Mouse (Mus musculus) lung, embryonic 14.5 days (tissue): Measurements from ENCODE around the gene Trmu. TPM values are rescaled to one million over a fixed set of nuclear protein-coding genes. Genes with fewer than 3 reads are reported as not detected.

Experiments used
- ATAC-seq: fragments of 200-750 bp; cut with Nextera tagmentation; 2 replicates; pipeline ENCODE4 v1.8.0; 2017; ENCODE audit warnings: mild to moderate bottlenecking, moderate TSS enrichment, moderate library complexity; ENCODE audit not compliant: insufficient read depth
- DNase-seq: peaks from one replicate; pipeline ENCODE4 v3.0.0-alpha.2; 2015
- H3K27ac ChIP-seq: fragments of 300-500 bp; sonication (generic); 2 replicates; pipeline ENCODE4 v1.5.1; 2014; ENCODE audit warnings: low read depth, mild to moderate bottlenecking, moderate library complexity
- H3K27me3 ChIP-seq: fragments of 300-500 bp; sonication (generic); 2 replicates; pipeline ENCODE4 v1.6.1; 2014; ENCODE audit warnings: low read length, control low read depth; ENCODE audit not compliant: insufficient read depth
- H3K36me3 ChIP-seq: fragments of 300-500 bp; sonication (generic); 2 replicates; pipeline ENCODE4 v1.6.1; 2014; ENCODE audit warnings: control low read depth; ENCODE audit not compliant: insufficient read depth
- H3K4me1 ChIP-seq: fragments of 300-500 bp; sonication (generic); 2 replicates; pipeline ENCODE4 v1.6.1; 2014; ENCODE audit warnings: antibody characterized with exemption, control low read depth; ENCODE audit not compliant: insufficient read depth
- H3K4me2 ChIP-seq: fragments of 300-500 bp; sonication (generic); 2 replicates; pipeline ENCODE4 v1.6.1; 2014; ENCODE audit warnings: mild to moderate bottlenecking
- H3K4me3 ChIP-seq: fragments of 300-500 bp; sonication (generic); 2 replicates; pipeline ENCODE4 v1.5.1; 2014; ENCODE audit warnings: low read depth, low read length
- H3K9ac ChIP-seq: fragments of 300-500 bp; sonication (generic); 2 replicates; pipeline ENCODE4 v1.6.1; 2014
- H3K9me3 ChIP-seq: fragments of 300-500 bp; sonication (generic); 2 replicates; pipeline ENCODE4 v1.6.1; 2016; ENCODE audit warnings: low read depth, low read length, control low read depth
- CTCF ChIP-seq: IDR thresholded peaks from 2 replicates; pipeline ENCODE4 v1.5.1; 2016; ENCODE audit warnings: antibody characterized with exemption, low read depth
- WGBS: fragments of 180-500 bp; shearing (Covaris S2); extraction: QIAGEN DNeasy Blood & Tissue Kit; methylation state at CpG from one replicate; pipeline ENCODE4 v1.1.7; 2014; 5-methylcytosine and 5-hydroxymethylcytosine counted together
- polyA plus RNA-seq: library from polyadenylated mRNA; unstranded; fragments of >200 nt; fragmentation: Nextera tagmentation; extraction: Ambion mirVana; gene quantifications from 2 replicates; pipeline ENCODE4 v1.2.1, GENCODE M21; 2014

Trmu gene
- polyA plus RNA-seq, 1 experiment from 2014 or later = 36.9 TPM

- TF ChIP-seq CTCF = no peak
- H3K9ac ChIP-seq = no peak overlapping the region
- H3K27ac ChIP-seq = no peak overlapping the region
- no peak overlapping the region for H3K4me3 ChIP-seq
- H3K36me3 ChIP-seq = no peaks in the 10 kb centered on the region
- 0 out of 2 replicates have a peak, but pooled peaks have one; percentile 6 for ATAC-seq
- no peak overlapping the region for H3K4me2 ChIP-seq
- no peaks in the 10 kb centered on the region for H3K4me1 ChIP-seq
- DNase-seq = no peak
- no peaks in the 10 kb centered on the region for H3K27me3 ChIP-seq
- WGBS = 64% methylated on average over 3 of the region's 3 CpGs
- no peaks in the 10 kb centered on the region for H3K9me3 ChIP-seq
Observed at GRCm38 (mm10) chr15:85909492-85909829, 30.3 kb downstream of the Trmu start.

- no peak for TF ChIP-seq CTCF
- WGBS = 26% methylated on average over 10 of the region's 10 CpGs
- Histone ChIP-seq H3K27ac (peak overlapping the region; percentile 46; the same call in 1 of the 2 replicates), H3K36me3 (no peaks in the 10 kb centered on the region), H3K4me2 (no peak overlapping the region), H3K9me3 (no peaks in the 10 kb centered on the region), H3K4me3 (no peak overlapping the region), H3K9ac (no peak overlapping the region), H3K4me1 (no peaks in the 10 kb centered on the region), H3K27me3 (no peaks in the 10 kb centered on the region)
- ATAC-seq = peak; percentile 65; the same call in 1 of the 2 replicates
- DNase-seq = peak; percentile 24
Observed at GRCm38 (mm10) chr15:85909931-85910330, 30.8 kb downstream of the Trmu start.

DNA sequence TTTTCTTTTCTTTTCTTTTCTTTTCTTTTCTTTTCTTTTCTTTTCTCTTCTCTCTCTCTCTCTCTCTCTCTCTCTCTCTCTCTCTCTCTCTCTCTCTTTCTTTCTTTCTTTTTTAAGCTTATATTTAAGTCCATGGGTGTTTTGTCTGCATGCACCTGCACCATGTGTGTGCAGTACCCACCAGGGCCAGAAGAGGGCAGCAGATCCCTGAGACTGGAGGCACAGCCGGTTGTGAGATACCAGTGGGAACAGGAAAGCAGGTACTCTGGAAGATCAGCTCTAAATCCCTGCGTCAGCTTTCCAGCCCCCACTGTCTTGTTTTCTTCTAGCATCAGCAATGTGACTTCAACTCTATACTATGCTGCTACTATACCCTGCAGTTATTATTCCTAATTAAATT is 34.5 kb downstream of the Trmu start:
- DNase-seq = peak; percentile 85
- Histone ChIP-seq H3K36me3 (0 out of 2 replicates have a peak, but pooled peaks cover 2% of the 10 kb centered on the region), H3K4me2 (no peak overlapping the region), H3K9ac (no peak overlapping the region), H3K4me3 (no peak overlapping the region), H3K27ac (no peak overlapping the region), H3K27me3 (no peaks in the 10 kb centered on the region), H3K4me1 (no peaks in the 10 kb centered on the region), H3K9me3 (no peaks in the 10 kb centered on the region)
- TF ChIP-seq CTCF = peak; percentile 93
- 37% methylated on average over 2 of the region's 2 CpGs for WGBS
- ATAC-seq = no peak

DNA sequence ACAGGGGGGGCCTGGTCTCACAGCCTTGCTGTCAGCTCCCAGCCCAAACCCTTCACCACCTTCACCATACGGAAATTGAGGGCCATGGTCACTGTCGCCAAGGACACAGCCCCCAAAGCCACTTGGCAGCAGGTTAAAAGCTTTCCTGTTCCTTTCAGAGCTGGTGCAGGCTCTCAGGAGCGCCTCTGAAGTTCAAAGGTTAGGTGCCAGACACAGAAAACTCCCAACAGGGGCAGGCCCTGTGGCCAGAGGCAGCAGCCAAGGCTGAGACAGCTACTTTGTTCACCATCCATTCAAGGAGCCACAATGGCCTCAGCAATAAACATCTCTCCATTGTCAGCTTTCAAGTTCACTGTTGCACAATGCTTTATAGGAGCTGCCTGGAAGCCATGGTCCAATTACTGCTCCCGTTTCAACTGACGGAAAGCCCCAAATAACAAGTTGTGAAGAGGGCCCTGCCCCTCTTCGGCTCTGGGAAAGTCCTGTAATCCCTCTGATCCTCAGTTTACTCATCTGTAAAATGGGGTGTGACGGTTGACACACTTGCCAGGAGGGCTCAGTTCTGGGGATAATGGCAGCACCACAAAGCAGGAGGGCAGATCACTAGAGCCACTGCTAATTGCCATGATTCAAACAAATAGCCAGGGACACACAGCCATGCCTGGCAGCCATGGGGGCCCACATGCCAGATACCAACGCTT is 40.2 kb downstream of the Trmu start:
- 63% methylated on average over 8 of the region's 8 CpGs for WGBS
- DNase-seq (peak; percentile 16), ATAC-seq (no peak)
- H3K9me3 ChIP-seq = no peaks in the 10 kb centered on the region
- H3K4me1 ChIP-seq = no peaks in the 10 kb centered on the region
- peaks cover 13% of the 10 kb centered on the region; the same call in 1 of the 2 replicates for H3K36me3 ChIP-seq
- no peak overlapping the region for H3K4me2 ChIP-seq
- H3K9ac ChIP-seq = no peak overlapping the region
- H3K4me3 ChIP-seq = no peak overlapping the region
- H3K27me3 ChIP-seq = no peaks in the 10 kb centered on the region
- no peak for TF ChIP-seq CTCF
- H3K27ac ChIP-seq = no peak overlapping the region

GRCm38 (mm10) chr15:85919892-85920248 is 40.8 kb downstream of the Trmu start:
- no peaks in the 10 kb centered on the region for H3K9me3 ChIP-seq
- no peaks in the 10 kb centered on the region for H3K4me1 ChIP-seq
- no peaks in the 10 kb centered on the region for H3K27me3 ChIP-seq
- TF ChIP-seq CTCF = no peak
- H3K27ac ChIP-seq = no peak overlapping the region
- peaks cover 13% of the 10 kb centered on the region; the same call in 1 of the 2 replicates for H3K36me3 ChIP-seq
- ATAC-seq = no peak
- H3K9ac ChIP-seq = no peak overlapping the region
- no peak overlapping the region for H3K4me3 ChIP-seq
- DNase-seq = no peak
- 64% methylated on average over 8 of the region's 8 CpGs for WGBS
- H3K4me2 ChIP-seq = no peak overlapping the region

- Histone ChIP-seq H3K27me3 (no peaks in the 10 kb centered on the region), H3K27ac (no peak overlapping the region), H3K9ac (no peak overlapping the region), H3K9me3 (no peaks in the 10 kb centered on the region), H3K4me1 (no peaks in the 10 kb centered on the region), H3K4me2 (no peak overlapping the region), H3K36me3 (peaks cover 26% of the 10 kb centered on the region; the same call in 1 of the 2 replicates), H3K4me3 (no peak overlapping the region)
- no peak for TF ChIP-seq CTCF
- WGBS = 88% methylated on average over 11 of the region's 11 CpGs
- ATAC-seq (no peak), DNase-seq (no peak)
Observed at GRCm38 (mm10) chr15:85921855-85922254, 42.7 kb downstream of the Trmu start.

DNA sequence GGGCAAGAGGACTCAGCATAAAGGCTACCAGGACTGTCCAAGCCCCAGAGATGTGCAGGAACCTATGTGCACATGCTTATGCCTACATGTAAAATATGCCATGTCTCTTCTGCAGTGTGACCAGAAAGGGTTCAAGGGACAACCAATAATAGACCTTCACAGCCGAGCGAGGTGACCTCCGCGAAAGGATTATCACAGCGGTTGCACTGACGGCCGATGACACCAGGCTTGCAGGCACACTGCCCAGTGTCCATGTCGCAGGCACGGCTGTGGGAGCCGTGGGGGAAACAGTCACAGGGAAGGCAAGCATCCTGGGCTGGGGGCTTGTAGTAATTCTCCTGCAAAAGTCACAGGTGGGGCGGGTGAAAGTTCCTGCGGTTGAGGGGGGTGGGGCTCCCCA is 49.0 kb downstream of the Trmu start:
- no peaks in the 10 kb centered on the region for H3K27me3 ChIP-seq
- no peak for TF ChIP-seq CTCF
- no peak for ATAC-seq
- H3K4me1 ChIP-seq = no peaks in the 10 kb centered on the region
- WGBS = 66% methylated on average over 12 of the region's 12 CpGs
- H3K4me3 ChIP-seq = no peak overlapping the region
- no peak overlapping the region for H3K4me2 ChIP-seq
- peaks cover 32% of the 10 kb centered on the region for H3K36me3 ChIP-seq
- no peak overlapping the region for H3K9ac ChIP-seq
- DNase-seq = no peak
- no peak overlapping the region for H3K27ac ChIP-seq
- H3K9me3 ChIP-seq = no peaks in the 10 kb centered on the region
